Mouse (Mus musculus) C2C12 (cell line): Measurements from ENCODE around the gene Igsf9b.

Experiments used
- CEBPB ChIP-seq: IDR thresholded peaks from one replicate; pipeline ENCODE4 v1.6.1; 2011; ENCODE audit warnings: low read depth, mild to moderate bottlenecking, control low read depth, moderate library complexity
- CTCF ChIP-seq: IDR thresholded peaks from one replicate; pipeline ENCODE4 v1.5.1; 2011; ENCODE audit not compliant: control insufficient read depth, insufficient read depth, insufficient read length
- MAX ChIP-seq: IDR thresholded peaks from one replicate; pipeline ENCODE4 v1.6.1; 2011; ENCODE audit warnings: mild to moderate bottlenecking, control low read depth
- MYOG ChIP-seq: IDR thresholded peaks from one replicate; pipeline ENCODE4 v1.6.1; 2011; ENCODE audit not compliant: control insufficient read depth, insufficient read length; ENCODE audit errors: extremely low read depth
- USF1 ChIP-seq: IDR thresholded peaks from one replicate; pipeline ENCODE4 v1.6.1; 2011; ENCODE audit warnings: low read depth, mild to moderate bottlenecking, control low read depth, moderate library complexity

- TF ChIP-seq CEBPB (no peak), CTCF (no peak), MAX (no peak), MYOG (no peak), USF1 (no peak)
Observed at GRCm38 (mm10) chr9:27369108-27369507, 70.1 kb downstream of the Igsf9b start.
